Mouse (Mus musculus) stomach, embryonic 14.5 days (tissue): Measurements from ENCODE around the gene Asap2. TPM values are rescaled to one million over a fixed set of nuclear protein-coding genes. Genes with fewer than 3 reads are reported as not detected.
"Not testable (repeated sequence)": the region's sequence is repeated elsewhere in the genome, so short reads cannot be mapped to it uniquely, and the experiment has no call there.

ENCODE experiments used
- ATAC-seq: fragments of 200-750 bp; cut with Nextera tagmentation; 2 replicates; pipeline ENCODE4 v1.8.0; 2017; ENCODE audit warnings: low read depth, moderate TSS enrichment; ENCODE audit not compliant: insufficient number of reproducible peaks, insufficient read depth, low FRiP score
- H3K27ac ChIP-seq: fragments of 300-500 bp; sonication (generic); 2 replicates; pipeline ENCODE4 v1.5.1; 2014; ENCODE audit warnings: mild to moderate bottlenecking, low read length, moderate library complexity, mixed read lengths
- H3K27me3 ChIP-seq: fragments of 300-500 bp; sonication (generic); 2 replicates; pipeline ENCODE4 v1.6.1; 2014; ENCODE audit warnings: low read length, control low read depth, mixed read lengths; ENCODE audit not compliant: control insufficient read depth, insufficient read depth
- H3K36me3 ChIP-seq: fragments of 300-500 bp; sonication (generic); 2 replicates; pipeline ENCODE4 v1.6.1; 2014; ENCODE audit warnings: mild to moderate bottlenecking, control low read depth, low read length, moderate library complexity, mixed read lengths; ENCODE audit not compliant: control insufficient read depth, insufficient read depth
- H3K4me1 ChIP-seq: fragments of 300-500 bp; sonication (generic); 2 replicates; pipeline ENCODE4 v1.6.1; 2014; ENCODE audit warnings: low read length, control low read depth, mixed read lengths; ENCODE audit not compliant: control insufficient read depth, insufficient read depth
- H3K4me2 ChIP-seq: fragments of 300-500 bp; sonication (generic); replicated peaks from 2 replicates; pipeline ENCODE4 v1.6.1; 2014; ENCODE audit warnings: low read depth, low read length, control low read depth
- H3K4me3 ChIP-seq: fragments of 300-500 bp; sonication (generic); 2 replicates; pipeline ENCODE4 v1.5.1; 2014; ENCODE audit warnings: low read depth, low read length, control low read depth
- H3K9ac ChIP-seq: fragments of 300-500 bp; sonication (generic); replicated peaks from 2 replicates; pipeline ENCODE4 v1.6.1; 2014; ENCODE audit warnings: low read depth, mild to moderate bottlenecking, control low read depth, low read length, moderate library complexity, mixed read lengths
- H3K9me3 ChIP-seq: fragments of 300-500 bp; sonication (generic); 2 replicates; pipeline ENCODE4 v1.6.1; 2016; ENCODE audit warnings: low read depth, low read length, control low read depth; ENCODE audit not compliant: control insufficient read depth
- WGBS: fragments of 180-500 bp; shearing (Covaris S2); extraction: QIAGEN DNeasy Blood & Tissue Kit; methylation state at CpG from one replicate; pipeline ENCODE4 v1.1.7; 2014; 5-methylcytosine and 5-hydroxymethylcytosine counted together
- polyA plus RNA-seq: library from polyadenylated mRNA; unstranded; fragments of >200 nt; fragmentation: Nextera tagmentation; extraction: Ambion mirVana; gene quantifications from 2 replicates; pipeline ENCODE4 v1.2.1, GENCODE M21; 2014

Gene Asap2
- polyA plus RNA-seq: 10.9 and 11.9 TPM in 2 replicates

- not testable (repeated sequence) for H3K27ac ChIP-seq, ATAC-seq, H3K9ac ChIP-seq, H3K27me3 ChIP-seq, H3K9me3 ChIP-seq, H3K36me3 ChIP-seq, H3K4me1 ChIP-seq
- H3K4me2 ChIP-seq: peak within 1 kb of the TSS; percentile 34
- WGBS: 0% methylated on average over 20 of the region's 38 CpGs
- H3K4me3 ChIP-seq: peak within 1 kb of the TSS; percentile 36
Measured at GRCm38 (mm10) chr12:20990132-20990531, at the start of gene Asap2. Gene Asap2 (plus strand): TSS chr12:20990459.

GRCm38 (mm10) chr12:20947051-20947997 lies 42.9 kb upstream of the Asap2 start:
- H3K27me3 ChIP-seq, H3K4me1 ChIP-seq, H3K9ac ChIP-seq, H3K27ac ChIP-seq, ATAC-seq, H3K9me3 ChIP-seq, H3K4me3 ChIP-seq, H3K36me3 ChIP-seq, H3K4me2 ChIP-seq: not testable (repeated sequence)
- WGBS: 76% methylated on average over 9 of the region's 9 CpGs

- ATAC-seq: not testable (repeated sequence)
Measured at GRCm38 (mm10) chr12:20990579-20990978, 320 bp downstream of the Asap2 start.

GRCm38 (mm10) chr12:21030875-21031274 lies 40.6 kb downstream of the Asap2 start:
- H3K4me3 ChIP-seq, H3K27ac ChIP-seq, H3K4me2 ChIP-seq, H3K4me1 ChIP-seq, H3K36me3 ChIP-seq, H3K9me3 ChIP-seq, H3K9ac ChIP-seq, H3K27me3 ChIP-seq, ATAC-seq: not testable (repeated sequence)
- 58% methylated on average over 6 of the region's 6 CpGs for whole genome bisulfite sequencing

More at GRCm38 (mm10) chr12:20990579-20990978, 320 bp downstream of the Asap2 start:
- H3K27me3 ChIP-seq, H3K9ac ChIP-seq, H3K27ac ChIP-seq, H3K4me2 ChIP-seq, H3K36me3 ChIP-seq, H3K4me1 ChIP-seq, H3K9me3 ChIP-seq: not testable (repeated sequence)
- peak overlapping the region; percentile 36 for H3K4me3 ChIP-seq
- WGBS: under 1% methylated on average over 36 of the region's 52 CpGs

- H3K9me3 ChIP-seq, H3K4me2 ChIP-seq, ATAC-seq, H3K27ac ChIP-seq, H3K4me1 ChIP-seq, H3K4me3 ChIP-seq, H3K9ac ChIP-seq, H3K36me3 ChIP-seq, H3K27me3 ChIP-seq: not testable (repeated sequence)
- WGBS: 95% methylated on average over 9 of the region's 9 CpGs
Measured at GRCm38 (mm10) chr12:21046716-21047115, 56.5 kb downstream of the Asap2 start.

GRCm38 (mm10) chr12:21075731-21076130 lies 85.5 kb downstream of the Asap2 start:
- not testable (repeated sequence) for H3K4me3 ChIP-seq, H3K9ac ChIP-seq, H3K4me1 ChIP-seq, H3K27ac ChIP-seq, H3K4me2 ChIP-seq, ATAC-seq, H3K27me3 ChIP-seq, H3K9me3 ChIP-seq, H3K36me3 ChIP-seq
- 31% methylated on average over 4 of the region's 4 CpGs for WGBS

GRCm38 (mm10) chr12:21090168-21090567 lies 99.9 kb downstream of the Asap2 start:
- H3K27me3 ChIP-seq, H3K4me3 ChIP-seq, H3K4me2 ChIP-seq, H3K4me1 ChIP-seq, H3K27ac ChIP-seq, ATAC-seq, H3K36me3 ChIP-seq, H3K9ac ChIP-seq, H3K9me3 ChIP-seq: not testable (repeated sequence)
- WGBS: 13% methylated on average over 1 of the region's 1 CpGs

GRCm38 (mm10) chr12:21092446-21092845 lies 102.2 kb downstream of the Asap2 start:
- H3K9ac ChIP-seq, H3K36me3 ChIP-seq, H3K4me1 ChIP-seq, H3K27me3 ChIP-seq, H3K9me3 ChIP-seq, H3K27ac ChIP-seq, ATAC-seq, H3K4me3 ChIP-seq, H3K4me2 ChIP-seq: not testable (repeated sequence)
- 83% methylated on average over 1 of the region's 1 CpGs for WGBS
